Mouse (Mus musculus) brain, adult 2 months (tissue): ENCODE results near the gene Gja5.
"Not testable (repeated sequence)": the region's sequence is repeated elsewhere in the genome, so short reads cannot be mapped to it uniquely, and the experiment has no call there.

Experiments
- DNase-seq: peaks from one replicate; pipeline ENCODE4 v3.0.0; 2011; ENCODE audit warnings: low read depth, low spot score

Gene Gja5

DNA sequence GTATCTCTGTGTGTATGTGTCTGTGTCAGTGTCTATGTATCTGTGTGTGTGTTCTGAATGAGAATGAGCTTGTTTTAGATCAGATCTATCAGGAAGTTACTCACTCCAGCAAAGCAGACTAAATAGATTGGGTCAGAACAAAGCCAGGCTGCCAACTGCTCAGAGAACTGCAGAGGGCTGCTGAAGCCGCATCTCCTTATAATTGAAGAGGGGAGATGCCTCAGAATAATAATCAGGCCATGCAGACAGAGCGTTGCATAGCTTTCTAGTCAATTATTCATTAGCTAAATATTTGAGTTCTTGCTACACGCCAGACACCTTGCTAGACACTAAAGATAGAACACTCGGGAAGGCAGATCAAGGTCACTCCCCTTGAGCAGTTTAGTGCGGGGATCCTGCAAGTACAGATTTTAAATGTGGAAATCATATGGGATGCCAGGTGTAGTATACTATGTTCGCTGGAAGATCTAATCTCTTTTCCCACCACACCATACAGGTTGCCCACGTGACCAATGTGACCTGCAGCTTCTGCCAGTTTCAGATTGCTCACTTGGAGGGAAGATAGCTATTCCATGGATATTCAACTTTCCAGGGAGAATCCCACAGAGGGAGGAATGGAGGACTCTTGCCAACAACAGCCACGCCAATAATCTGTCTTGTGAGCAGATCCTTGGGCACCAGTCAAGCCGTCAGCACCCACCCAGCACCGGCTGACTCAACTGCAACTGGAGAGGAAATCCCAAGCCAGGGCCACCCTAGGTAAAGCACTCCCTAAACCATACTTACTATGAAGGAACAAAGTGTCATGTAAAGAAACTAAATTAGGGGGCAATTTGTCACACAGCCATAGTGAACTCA is 196.5 kb downstream of the Gja5 start:
- DNase-seq = peak; percentile 16

- DNase-seq = not testable (repeated sequence)
Measured at GRCm38 (mm10) chr3:97103946-97104345, 199.5 kb downstream of the Gja5 start.

DNA sequence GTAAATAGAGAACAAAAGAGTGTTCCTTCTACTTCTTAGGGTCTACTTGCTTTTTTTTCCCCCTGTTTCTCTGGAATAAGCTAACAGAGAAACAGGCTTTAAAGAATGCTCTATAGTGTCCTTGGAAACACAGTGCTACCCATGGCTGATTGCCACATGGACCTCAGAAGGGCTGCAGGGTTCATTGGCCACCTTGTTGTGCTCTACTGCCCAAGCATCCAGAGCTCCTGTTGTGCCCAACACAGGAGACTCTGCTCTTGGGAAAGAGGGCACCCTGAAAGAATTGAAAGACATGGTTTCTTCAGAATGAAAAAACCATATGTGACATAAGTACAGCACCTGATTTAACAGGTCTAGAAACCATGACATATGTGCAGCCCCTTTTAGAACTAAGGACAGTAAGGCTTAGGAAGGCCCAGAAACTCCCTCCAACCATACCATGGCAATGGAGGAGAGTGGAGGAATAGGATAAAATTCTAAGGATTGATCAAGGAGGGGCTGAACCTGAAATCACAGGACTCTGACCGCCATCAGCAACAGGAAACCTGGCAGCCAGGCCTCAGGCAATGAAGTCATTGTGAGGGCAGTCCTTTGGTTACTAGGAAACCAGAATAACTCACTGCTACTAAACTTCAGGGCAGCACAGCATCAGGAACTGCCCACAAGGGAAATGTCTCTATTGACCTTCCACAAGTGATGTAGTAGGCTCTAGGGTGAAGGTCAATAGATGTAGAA is 200.4 kb downstream of the Gja5 start:
- no peak for DNase-seq

DNA sequence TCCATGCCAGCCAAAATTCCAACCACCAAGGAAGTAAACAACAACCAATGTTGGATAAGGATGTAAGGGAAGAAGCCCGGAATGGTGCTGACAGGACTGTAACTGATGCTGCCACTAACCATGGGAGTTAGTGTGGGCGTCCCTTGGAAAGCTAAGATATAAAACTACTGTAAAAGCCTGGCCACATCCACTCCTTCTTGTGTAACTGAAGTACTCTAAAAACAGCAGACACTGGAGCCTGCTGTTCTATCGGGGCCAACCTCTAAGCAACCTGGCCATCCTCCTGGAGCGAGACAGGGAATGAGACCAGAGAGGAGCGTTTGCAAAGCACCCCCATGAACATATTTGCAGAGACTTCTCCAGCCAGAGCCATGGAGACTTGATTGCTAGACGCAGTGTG is 213.0 kb downstream of the Gja5 start:
- peak; percentile 3 for DNase-seq

- no peak for DNase-seq
Measured at GRCm38 (mm10) chr3:97118313-97118712, 213.8 kb downstream of the Gja5 start.

GRCm38 (mm10) chr3:97124193-97124592 is 219.7 kb downstream of the Gja5 start:
- no peak for DNase-seq
